Mouse (Mus musculus) lung, postnatal 0 days (tissue): Measurements from ENCODE around the gene Cd63.

ENCODE experiments used
- CTCF ChIP-seq: IDR thresholded peaks from 2 replicates; pipeline ENCODE4 v1.5.1; 2016; ENCODE audit warnings: antibody characterized with exemption, mild to moderate bottlenecking
- EP300 ChIP-seq: IDR thresholded peaks from 2 replicates; pipeline ENCODE4 v1.6.1; 2016; ENCODE audit warnings: antibody characterized with exemption, mild to moderate bottlenecking, control low read depth

DNA sequence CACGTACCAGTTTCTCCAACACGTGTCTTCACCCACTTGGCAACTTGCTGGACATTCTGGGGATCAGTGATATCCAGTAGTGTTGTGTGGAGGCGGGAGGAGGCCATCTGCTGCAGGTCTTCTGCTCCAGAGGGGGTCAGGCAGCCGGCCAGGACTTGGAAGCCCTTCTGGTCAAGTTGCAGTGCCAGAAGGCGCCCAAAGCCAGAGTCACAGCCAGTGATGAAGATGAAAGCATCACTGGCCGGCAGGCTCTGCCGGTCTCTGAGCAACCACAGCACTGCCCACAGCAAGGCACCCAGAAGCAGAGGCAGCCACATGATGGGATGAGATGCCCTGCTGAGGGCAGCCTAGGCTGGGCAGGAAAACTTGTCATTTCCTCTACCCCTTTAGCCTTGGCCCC, 17.5 kb downstream of the Cd63 start:
- TF ChIP-seq CTCF (no peak), EP300 (no peak)
